Mouse (Mus musculus): ENCODE results near the gene Eif2ak3. TPM values are rescaled to one million over a fixed set of nuclear protein-coding genes. Genes with fewer than 3 reads are reported as not detected.

The Eif2ak3 gene
- total RNA-seq, 2 experiments from 2014 or later, result 23.4 to 25.2 TPM

DNA sequence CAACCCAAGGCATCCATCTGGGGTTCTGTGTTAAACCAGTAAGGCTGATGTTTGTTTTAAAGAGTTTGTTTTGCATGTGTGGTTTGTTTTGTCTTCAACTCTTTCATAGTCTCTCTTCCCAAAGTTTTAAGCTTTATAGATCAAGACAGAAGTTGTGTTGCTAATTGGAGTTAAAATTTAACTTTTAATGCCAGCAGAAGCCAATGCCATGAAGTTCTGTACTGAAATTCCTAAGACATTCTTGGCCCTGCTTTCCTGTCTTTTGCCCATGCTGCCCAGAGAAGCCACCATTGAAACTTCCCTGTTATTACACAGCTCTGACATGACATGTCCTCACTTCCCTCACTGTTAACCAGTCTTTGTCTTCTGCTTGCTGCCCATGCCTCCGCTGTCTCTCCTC lies 30.7 kb downstream of the Eif2ak3 start:
- no peak for DNase-seq (ENCODE audit: low spot score in 2 of 2)
- intact Hi-C loops (cut with DNase I), result no loop called here

DNA sequence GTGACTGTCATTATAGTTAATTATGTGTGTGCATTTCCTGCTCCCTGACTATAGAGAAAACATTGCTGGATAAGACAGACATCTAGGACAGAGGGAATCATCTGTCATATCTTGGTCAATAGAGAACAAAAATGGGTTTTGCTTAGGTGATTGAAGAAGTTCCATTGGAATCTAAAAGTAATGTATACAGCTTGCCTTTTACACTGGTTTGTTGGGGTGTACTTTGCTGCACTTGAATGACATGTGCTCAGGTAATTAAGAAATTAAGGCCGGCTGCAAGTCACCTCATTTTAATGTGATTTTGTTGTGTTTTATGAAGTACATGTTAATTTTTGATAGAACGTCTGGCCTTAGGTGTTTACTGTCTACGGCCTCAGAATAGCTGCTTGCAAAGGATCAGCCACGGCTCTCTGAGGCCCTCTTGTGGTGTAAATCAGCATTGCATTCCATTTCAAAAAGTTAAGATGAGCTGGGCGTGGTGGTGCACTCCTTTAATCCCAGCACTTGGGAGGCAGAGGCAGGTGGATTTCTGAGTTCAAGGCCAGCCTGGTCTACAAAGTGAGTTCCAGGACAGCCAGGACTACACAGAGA lies 36.5 kb downstream of the Eif2ak3 start:
- intact Hi-C loops (cut with DNase I), result loop anchor here (1.0 to 5.0 kb wide), 3 partner anchors 39 to 76 kb away; partner anchors contain the start of gene Eif2ak3
- peak; percentile 52 to 79 for DNase-seq (ENCODE audit: low spot score in 2 of 2)

DNA sequence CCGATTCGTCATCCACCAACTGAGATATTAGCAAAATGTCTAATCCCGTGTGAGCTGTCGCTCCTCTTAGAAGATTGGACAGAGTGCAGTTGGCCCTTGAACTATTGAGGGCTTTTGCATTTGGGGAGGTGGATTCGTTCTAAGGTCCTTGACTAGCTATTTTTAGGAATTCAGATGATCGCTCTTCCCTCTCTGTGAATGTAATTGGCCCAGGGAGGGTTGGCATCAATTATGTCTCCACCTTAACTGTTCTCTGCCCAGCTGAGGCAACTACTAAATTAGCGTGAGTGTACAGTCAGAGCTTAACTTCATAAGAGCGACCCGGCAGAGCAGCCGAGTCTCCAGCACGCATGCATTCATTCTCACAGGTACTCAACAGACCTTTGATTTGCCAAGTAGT lies 43.7 kb downstream of the Eif2ak3 start:
- intact Hi-C loops (cut with DNase I), result no loop called here
- no peak for DNase-seq (ENCODE audit: low spot score in 2 of 2)

DNA sequence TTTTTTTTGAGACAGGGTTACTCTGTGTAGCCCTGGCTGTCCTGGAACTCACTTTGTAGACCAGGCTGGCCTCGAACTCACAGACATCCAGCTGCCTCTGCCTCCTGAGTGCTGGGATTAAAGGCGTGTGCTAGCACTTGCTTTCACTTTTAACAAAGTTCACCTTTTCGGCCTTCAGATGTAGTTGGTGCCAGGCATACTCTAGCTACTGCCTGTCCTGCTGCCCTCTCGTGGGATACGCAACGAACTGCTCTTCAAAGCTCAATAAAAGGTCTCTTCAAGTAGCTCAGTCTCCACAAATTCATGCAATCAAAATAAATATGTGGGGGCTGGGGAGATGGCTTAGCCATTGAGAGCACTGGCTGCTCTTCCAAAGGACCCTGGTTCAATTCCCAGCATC lies 53.9 kb downstream of the Eif2ak3 start:
- DNase-seq (ENCODE audit: low spot score in 2 of 2), result no peak
- intact Hi-C loops (cut with DNase I), result no loop called here

DNA sequence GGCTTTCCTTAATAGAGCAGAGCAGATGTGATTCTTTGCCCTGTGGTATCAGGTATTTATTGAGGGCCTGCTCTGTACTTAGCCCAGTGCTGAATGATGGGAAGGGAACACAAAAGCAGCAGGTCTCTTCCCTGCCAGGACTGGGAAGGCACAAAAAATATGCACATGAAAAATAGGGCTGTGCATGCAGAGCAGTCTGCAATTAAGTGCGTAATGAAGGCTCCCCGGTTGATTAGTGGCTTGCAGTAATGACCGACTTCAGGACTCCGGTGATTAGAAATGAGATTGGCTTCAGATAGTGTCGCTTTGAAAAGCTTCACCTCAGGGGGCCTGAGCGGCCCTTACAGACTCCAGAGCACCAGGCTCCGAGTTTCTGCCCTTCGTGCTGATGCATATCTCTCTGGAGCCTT lies 55.3 kb downstream of the Eif2ak3 start:
- no peak for DNase-seq (ENCODE audit: low spot score in 2 of 2)
- intact Hi-C loops (cut with DNase I), result no loop called here

DNA sequence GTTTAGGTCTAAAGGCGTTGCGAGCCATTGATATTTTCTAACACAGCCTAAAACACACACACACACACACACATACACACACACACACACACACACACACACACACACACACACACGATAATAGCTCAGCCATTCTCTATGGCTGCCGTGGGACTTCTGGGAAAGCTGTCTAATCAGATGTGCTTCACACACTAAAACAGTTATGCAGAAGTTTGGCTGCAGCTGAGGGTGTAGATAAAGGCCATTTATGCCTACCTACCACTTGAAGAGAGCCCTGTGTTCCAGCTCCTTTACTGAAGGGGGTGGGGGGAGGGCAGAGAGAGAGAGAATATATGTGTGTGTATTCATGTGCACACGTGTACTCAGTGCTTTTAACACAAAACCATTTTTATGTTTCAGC lies 59.4 kb downstream of the Eif2ak3 start:
- intact Hi-C loops (cut with DNase I), result no loop called here
- DNase-seq (ENCODE audit: low spot score in 2 of 2), result no peak

DNA sequence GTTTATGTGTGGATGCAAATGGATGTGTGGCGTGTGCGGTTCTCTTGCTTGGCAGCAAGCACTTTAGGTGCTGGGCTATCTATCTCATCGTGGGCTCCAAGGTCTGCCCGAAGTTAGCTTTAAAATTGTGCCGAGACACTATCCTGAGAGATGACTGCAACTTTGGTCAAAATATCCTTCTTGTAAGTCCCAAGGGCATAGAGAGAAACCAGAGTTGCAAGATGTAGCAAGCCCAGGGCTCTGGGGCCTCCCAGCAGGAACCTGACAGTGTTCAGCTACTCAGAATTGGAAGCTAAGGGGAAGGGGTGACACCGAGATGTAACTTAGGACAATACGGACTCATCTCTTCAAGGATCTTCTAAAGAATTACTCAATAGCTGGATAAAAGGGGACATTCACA lies 65.3 kb downstream of the Eif2ak3 start:
- intact Hi-C loops (cut with DNase I), result no loop called here
- DNase-seq (ENCODE audit: low spot score in 2 of 2), result no peak

DNA sequence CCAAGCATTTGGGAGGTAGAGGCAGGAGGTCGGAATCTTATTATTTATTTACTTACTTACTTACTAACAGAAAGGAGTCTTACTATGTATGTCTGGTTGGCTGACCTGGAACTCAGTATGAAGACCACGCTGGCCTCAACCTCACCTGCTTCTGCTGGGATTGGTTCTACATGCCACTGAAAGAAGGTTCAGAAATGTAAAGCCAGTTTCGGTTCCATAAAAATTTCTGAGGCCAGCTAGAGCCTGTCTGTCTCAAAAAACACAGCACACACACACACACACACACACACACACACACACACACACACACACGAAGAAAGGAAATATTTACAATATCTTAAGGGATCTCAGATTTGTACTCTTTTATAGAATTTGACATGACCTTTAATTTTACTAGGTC lies 66.0 kb downstream of the Eif2ak3 start:
- no peak for DNase-seq (ENCODE audit: low spot score in 2 of 2)
- intact Hi-C loops (cut with DNase I), result no loop called here

DNA sequence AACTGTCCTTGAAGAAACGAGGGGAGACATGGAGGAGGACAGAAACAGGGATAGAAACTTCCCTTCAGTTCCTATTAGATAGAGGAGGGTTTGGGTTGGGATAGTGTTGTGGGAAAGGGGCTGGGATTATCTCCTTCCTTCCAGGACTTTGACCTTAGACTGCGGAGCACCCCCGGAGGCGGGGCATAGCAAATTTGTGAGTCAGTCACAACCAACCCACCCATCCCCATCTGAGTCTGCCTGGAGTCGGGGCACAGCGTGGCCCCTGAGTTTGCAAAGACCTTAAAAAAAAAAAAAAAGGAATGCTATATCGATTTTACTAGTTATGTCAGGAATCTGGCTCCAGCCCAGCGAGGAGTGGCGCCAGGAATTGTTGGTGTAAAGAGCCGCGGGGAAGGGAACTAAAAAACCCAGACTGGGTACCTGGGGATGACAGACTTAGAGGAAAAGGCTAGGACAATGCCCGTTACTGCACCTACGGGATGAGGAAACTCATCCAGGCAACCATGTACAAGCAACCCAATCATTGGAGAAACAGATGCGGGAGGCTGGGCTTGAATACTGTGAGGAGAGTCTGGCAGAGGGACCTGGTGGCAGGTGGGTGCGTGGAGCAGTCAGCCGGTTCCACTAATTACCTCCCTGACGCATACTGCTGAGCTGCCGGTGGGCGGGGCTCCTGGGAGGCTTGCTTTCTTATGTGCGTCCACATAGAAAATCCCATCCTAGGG lies 67.5 kb downstream of the Eif2ak3 start:
- intact Hi-C loops (cut with DNase I), result no loop called here
- peak; percentile 34 to 61 for DNase-seq (ENCODE audit: low spot score in 2 of 2)

DNA sequence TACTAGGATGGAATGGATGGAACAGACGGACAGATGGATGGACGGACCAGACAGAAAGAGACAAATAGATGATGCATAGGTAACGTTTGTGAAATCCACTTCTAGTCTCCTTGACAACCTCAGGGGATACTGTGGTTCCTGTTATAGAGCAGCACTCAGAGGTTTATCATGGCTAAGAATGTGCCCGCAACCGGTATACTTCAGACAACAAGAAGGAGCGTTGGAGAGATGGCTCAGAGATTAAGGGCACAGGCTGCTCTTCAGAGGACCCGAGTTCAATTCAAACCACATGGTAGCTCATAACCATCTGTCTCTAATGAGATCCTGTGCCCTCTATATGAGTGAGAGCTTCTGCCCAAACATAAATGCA lies 68.1 kb downstream of the Eif2ak3 start:
- no peak for DNase-seq (ENCODE audit: low spot score in 2 of 2)
- intact Hi-C loops (cut with DNase I), result no loop called here

DNA sequence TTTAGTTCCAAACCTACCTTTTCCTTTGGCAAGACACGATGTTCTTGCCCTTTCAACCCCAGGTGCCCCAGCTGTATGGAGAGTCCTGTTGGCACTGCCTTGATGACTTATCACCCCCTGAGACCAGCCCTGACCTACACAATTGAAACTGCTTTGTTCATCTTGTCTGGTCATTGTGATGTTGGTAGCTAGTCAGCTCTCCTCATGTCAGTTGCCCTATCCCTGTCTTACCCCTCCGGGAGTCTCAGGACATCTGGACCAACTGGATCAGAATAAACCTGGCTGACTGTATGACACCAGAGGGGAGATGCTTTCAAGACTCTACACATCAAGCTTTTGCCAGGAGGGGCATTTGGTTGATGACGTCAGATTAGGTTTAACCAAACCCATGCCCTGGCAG lies 74.5 kb downstream of the Eif2ak3 start, which contains the start of gene Tex37:
TSS of gene Tex37 (minus strand) at position 101 of the 400 bp plus-strand sequence.
- DNase-seq (ENCODE audit: low spot score in 2 of 2), result no peak
- intact Hi-C loops (cut with DNase I), result no loop called here

DNA sequence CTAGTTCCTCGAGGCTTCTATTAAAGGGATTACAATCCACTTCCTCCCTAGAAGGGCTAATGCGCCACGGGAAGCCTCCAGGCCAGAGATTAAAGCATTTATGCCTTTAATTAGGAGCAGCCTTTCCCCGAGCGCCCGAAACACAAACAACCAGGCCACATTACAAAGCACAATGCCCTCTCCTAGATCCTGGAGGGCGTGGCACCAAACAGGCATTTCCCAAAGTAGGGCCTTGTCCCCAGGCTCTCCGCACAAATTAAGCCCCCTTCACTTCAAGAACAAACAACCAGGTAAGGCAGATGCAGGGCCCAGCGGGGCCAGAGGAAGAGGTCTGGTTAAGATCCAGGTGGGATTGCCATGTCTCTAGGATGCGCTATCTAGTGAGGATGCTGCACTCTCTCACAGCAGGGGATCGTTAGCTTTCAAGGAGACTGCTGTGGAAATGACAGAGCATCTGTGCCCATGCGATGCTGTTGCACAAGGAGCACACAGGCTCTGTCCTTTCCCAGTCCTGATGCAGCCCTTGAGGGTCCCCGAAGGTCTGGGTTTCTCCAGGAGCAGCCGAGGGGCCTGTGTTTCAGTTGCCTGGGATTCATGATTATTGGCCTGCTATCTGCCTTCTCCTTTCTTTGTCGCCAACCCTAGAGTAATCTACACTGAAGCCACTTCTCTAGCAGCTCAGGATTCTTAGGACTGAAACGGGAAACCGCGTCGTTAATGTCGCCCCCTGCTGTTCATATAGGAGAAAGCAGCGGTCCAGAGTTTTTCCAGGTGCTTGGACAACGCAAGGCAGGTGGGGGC lies 77.2 kb downstream of the Eif2ak3 start:
- peak; percentile 21 to 39 for DNase-seq (ENCODE audit: low spot score in 2 of 2)
- intact Hi-C loops (cut with DNase I), result loop anchor here (2.0 kb wide), 1 partner anchor 117 kb away; no protein-coding TSS in a partner anchor

DNA sequence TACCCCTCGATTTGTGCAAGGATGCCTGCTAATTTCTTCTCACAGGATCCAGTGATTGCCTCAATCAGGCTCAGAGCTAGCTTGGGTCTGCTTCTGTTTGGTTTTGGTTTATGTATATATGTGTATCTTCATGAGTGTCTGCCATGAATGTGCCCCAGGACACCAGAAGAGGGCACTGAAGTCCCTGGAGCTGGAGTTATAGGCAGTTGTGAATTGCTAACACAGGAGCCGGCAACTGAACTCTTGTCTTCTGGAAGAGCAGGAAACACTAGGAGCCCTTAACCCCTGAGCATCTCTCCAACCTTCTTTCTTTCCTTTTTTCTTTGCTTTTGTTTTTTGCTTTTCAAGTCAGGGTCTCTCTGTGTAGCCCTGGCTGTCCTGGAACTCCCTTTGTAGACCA lies 87.5 kb downstream of the Eif2ak3 start:
- intact Hi-C loops (cut with DNase I), result no loop called here
- DNase-seq (ENCODE audit: low spot score in 2 of 2), result no peak

DNA sequence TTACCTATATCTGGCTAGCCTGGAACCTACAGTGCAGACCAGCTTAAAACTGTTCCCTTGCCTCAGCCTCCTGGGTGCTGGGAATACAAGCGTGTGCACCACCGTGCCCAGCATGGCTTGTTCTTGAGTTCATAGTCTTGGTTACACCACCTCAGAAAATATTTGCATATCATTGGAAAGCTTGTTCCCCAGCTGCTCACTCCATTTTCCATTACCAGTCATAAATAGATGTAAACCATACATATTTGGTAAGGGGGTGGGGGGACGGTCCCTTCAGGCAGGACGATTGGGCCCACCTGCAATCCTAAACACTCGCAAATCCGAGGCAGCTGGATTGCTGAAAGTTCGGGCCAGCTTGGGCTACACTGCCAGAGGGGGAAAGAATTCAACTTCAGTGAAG lies 109.0 kb downstream of the Eif2ak3 start:
- intact Hi-C loops (cut with DNase I), result loop anchor here (5.0 kb wide), 1 partner anchor 174 kb away; no protein-coding TSS in a partner anchor

DNA sequence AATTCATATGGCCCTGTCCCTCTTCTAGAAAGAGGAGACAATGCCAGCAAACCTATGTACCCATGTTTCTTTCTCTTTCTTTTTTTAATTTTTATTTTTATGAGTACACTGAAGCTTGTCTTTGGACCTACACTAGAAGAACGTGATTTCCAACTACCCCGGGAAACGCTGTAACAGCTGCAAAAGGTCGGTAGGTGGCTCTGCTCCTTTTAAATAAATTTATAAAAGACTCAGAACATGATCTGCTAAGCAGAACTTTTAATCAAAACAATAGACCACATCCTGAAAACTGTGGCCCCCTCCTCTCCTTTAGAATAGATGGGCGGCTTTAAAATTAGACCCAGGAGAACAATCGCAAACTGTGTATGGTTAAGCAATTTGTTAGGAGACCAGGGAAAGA lies 109.7 kb downstream of the Eif2ak3 start:
- no peak for DNase-seq (ENCODE audit: low spot score in 2 of 2)
- intact Hi-C loops (cut with DNase I), result loop anchor here (5.0 kb wide), 1 partner anchor 173 kb away; no protein-coding TSS in a partner anchor

More for the DNA sequence above, 109.0 kb downstream of the Eif2ak3 start:
- no peak for DNase-seq (ENCODE audit: low spot score in 2 of 2)

Other genes with a start within 250 kb of the Eif2ak3 start
- 10 to 100 TPM; 11.1 to 14.3 TPM for gene Rpia, start 52.3 kb upstream of the Eif2ak3 start, total RNA-seq (2021)
- gene Tex37, start 74.4 kb downstream of the Eif2ak3 start, total RNA-seq (2021), result not detected
- not detected for gene Foxi3, start 112.0 kb downstream of the Eif2ak3 start, total RNA-seq (2021)

All from left cerebral cortex, postnatal 36 days (tissue).